Mouse (Mus musculus) adrenal gland, adult 8-10 months (tissue): ENCODE measurements around the gene Frrs1l. TPM values are rescaled to one million over a fixed set of nuclear protein-coding genes. Genes with fewer than 3 reads are reported as not detected.

Source experiments
- DNase-seq: peaks from one replicate; pipeline ENCODE4 v3.0.0; 2022
- total RNA-seq, 4 experiments: library from RNA; stranded (reverse); gene quantifications; 2 replicates each; pipeline ENCODE4 v1.2.4; 2022

Frrs1l gene
- total RNA-seq, 4 experiments from 2014 or later: 1.0 to 1.6 (median 1.2) TPM

DNA sequence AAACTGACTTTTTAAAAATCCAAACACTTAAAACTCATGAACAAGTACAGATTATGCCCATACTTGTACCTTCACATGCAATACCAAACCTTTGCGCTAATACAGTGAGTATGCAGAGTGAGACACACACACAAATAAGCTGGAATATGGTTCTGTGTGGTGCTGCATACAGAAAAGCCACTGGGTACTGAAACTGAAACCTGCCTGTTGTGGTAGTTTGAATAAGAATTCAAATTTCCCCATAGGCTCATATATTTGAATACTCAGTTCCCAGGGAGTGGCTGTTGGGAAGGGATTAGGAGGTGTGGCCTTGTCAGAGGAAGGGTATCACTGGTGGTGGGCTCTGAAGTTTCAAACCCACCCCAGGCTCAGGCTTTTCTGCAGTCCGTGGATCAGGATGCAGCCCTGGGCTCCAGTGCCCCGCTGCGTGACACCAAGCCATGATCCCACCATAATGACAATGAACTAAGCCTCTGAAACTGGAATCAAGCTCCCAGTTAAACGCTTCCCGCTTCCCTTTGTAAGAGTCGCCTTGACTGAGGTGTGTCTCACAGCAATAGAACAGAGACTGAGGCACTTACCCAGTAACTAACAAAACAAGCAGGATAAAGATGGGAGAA is 77.7 kb downstream of the Frrs1l start:
- DNase-seq: no peak

DNA sequence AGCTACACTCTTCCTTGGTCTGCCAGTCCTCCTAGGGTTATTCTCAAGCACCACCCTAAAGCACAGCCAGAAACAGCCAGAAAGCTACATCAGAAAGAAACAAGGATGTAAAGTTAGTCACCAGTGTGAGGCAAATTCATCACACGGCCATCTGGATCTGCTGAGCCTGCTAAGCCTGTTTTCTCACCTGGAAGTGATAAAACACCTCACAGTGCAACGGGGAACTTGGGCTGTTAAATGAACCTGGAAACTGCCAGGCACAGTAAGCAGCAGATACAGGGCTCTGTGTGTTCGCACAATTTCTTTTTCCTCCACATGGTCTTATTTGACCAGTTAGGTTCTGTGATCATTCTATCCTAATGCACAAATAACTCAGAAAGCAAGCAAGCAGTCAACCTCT is 80.6 kb downstream of the Frrs1l start:
- DNase-seq: no peak

GRCm38 (mm10) chr4:56907671-56908070 is 82.5 kb downstream of the Frrs1l start:
- DNase-seq: no peak

Other genes starting within 250 kb of the Frrs1l start
- under 1 TPM in 1 of 4 experiments, not detected in 3; 0.24 TPM for gene Actl7b, start 248.9 kb downstream of the Frrs1l start, total RNA-seq
- not detected for gene Actl7a, start 247.0 kb downstream of the Frrs1l start, total RNA-seq
- gene Elp1, start 188.1 kb downstream of the Frrs1l start, total RNA-seq: 10 to 100 TPM; 33.3 to 43.6 (median 39.4) TPM
- 10 to 100 TPM; 13.6 to 17.0 (median 14.6) TPM for gene Fam206a, start 188.0 kb downstream of the Frrs1l start, total RNA-seq
- gene Ctnnal1, start 125.2 kb downstream of the Frrs1l start, total RNA-seq: 10 to 100 TPM; 18.0 to 21.3 (median 20.2) TPM
- 10 to 100 TPM; 55.1 to 69.7 (median 57.5) TPM for gene Tmem245, start 43.0 kb downstream of the Frrs1l start, total RNA-seq
- 1 to 10 TPM; 1.9 to 3.5 (median 2.6) TPM for gene Epb41l4b, start 153.0 kb upstream of the Frrs1l start, total RNA-seq